ENCODE assay signal across 19 mouse cellular contexts in the genomic region with DNA sequence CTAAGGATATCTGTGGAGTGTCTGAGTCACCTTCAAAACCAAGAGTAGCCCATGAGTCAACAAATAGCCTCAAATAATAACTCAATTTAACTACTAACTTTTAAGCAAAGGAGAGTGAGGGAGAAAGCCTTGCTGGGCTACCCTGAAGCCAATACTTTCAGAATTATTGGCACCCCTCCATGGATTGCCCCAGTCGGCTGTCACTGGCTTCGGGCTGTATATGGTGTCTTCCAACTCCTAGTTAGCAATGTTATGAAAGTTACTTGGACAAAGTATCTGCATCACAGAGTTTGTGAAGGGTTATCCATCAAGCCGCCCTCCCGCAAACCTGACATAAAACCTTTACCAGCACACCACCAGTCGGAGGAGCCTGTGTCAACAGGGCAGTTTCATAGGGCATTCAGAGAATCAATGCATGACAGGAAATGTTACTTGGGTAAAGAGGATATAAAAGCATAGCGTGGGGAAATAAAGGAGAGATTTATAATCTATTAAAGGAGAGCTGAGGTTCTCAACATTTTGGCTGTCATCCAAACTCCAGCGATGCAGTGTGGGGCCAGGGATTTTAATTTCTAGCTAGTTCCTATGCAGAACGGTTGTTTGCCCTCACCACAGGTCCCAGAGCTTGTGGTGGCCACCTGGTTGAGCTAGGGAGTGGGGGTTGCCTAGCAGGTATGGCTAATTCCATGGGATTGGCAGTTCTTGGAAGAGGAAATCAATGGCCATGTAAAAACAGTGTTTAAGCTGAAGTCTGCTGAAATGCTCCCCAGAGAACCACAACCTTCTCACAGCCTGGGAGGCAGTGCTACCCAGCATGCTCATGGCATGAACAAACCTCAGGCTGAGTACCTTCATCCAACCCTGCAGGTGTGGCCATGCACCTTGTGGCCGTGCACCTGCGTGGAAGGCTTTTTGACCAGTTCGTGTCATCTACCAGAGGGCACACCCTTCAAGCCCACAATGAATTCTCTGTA.
"Had no signal": no experiment of that assay in that cellular context is flagged by ENCODE, and none has a peak within 500 bp of the region (broad histone marks: within the 10 kb centered on the region; RNA-seq: fewer than 3 reads in every experiment).

No protein-coding gene starts in this region.

- H3K4me2 ChIP-seq: kidney, embryonic 15.5 days; limb, embryonic 15.5 days; liver, embryonic 13.5 days; lung, embryonic 14.5 days; midbrain, embryonic 12.5 days; midbrain, embryonic 15.5 days; neural tube, embryonic 12.5 days; neural tube, embryonic 15.5 days had no signal

- ATAC-seq: intestine, embryonic 16.5 days; lung, postnatal 0 days; midbrain, embryonic 15.5 days had no signal

- H3K27me3 ChIP-seq: kidney, embryonic 15.5 days; limb, embryonic 15.5 days; liver, embryonic 13.5 days; midbrain, embryonic 12.5 days; midbrain, embryonic 15.5 days; neural tube, embryonic 12.5 days; neural tube, embryonic 15.5 days had no signal

- H3K36me3 ChIP-seq: kidney, embryonic 15.5 days; limb, embryonic 15.5 days; liver, embryonic 13.5 days; midbrain, embryonic 12.5 days; midbrain, embryonic 15.5 days; neural tube, embryonic 12.5 days; neural tube, embryonic 15.5 days had no signal

- H3K9me3 ChIP-seq: kidney, embryonic 15.5 days; limb, embryonic 15.5 days; liver, embryonic 13.5 days; midbrain, embryonic 12.5 days; midbrain, embryonic 15.5 days; neural tube, embryonic 12.5 days; neural tube, embryonic 15.5 days had no signal

- H3K4me3 ChIP-seq: kidney, embryonic 15.5 days; left cerebral cortex, adult 2 months; limb, embryonic 15.5 days; liver, embryonic 13.5 days; midbrain, embryonic 12.5 days; midbrain, embryonic 15.5 days; neural tube, embryonic 12.5 days; neural tube, embryonic 15.5 days had no signal

- H3K4me1 ChIP-seq: liver, embryonic 13.5 days; midbrain, embryonic 12.5 days; midbrain, embryonic 15.5 days; neural tube, embryonic 12.5 days; neural tube, embryonic 15.5 days had no signal

- H3K27ac ChIP-seq: kidney, embryonic 15.5 days; left cerebral cortex, adult 2 months; limb, embryonic 15.5 days; liver, embryonic 13.5 days; macrophage; midbrain, embryonic 12.5 days; midbrain, embryonic 15.5 days; neural tube, embryonic 12.5 days; neural tube, embryonic 15.5 days had no signal

- DNase-seq: kidney, adult 8-10 months; kidney, postnatal 36 days; layer of hippocampus, postnatal 36 days; liver, embryonic 13.5 days; lung, embryonic 14.5 days; right cerebral cortex, adult 18-20 months; right cerebral cortex, postnatal 14 days; right cerebral cortex, postnatal 4 days; thymus, postnatal 25 days had no signal

- H3K9ac ChIP-seq: kidney, embryonic 15.5 days; limb, embryonic 15.5 days; liver, embryonic 13.5 days; lung, embryonic 14.5 days; midbrain, embryonic 12.5 days; midbrain, embryonic 15.5 days; neural tube, embryonic 12.5 days; neural tube, embryonic 15.5 days had no signal
